Mouse (Mus musculus) heart, embryonic 16.5 days (tissue): ENCODE results near the gene Olfr965. TPM values are rescaled to one million over a fixed set of nuclear protein-coding genes. Genes with fewer than 3 reads are reported as not detected.

Experiments
- ATAC-seq: fragments of 200-750 bp; cut with Nextera tagmentation; replicated peaks from 2 replicates; pipeline ENCODE4 v1.8.0; 2017; ENCODE audit warnings: moderate number of reproducible peaks; ENCODE audit not compliant: insufficient read depth, low FRiP score; ENCODE audit errors: extremely low read depth
- H3K27ac ChIP-seq: fragments of 300-500 bp; sonication (generic); 2 replicates; pipeline ENCODE4 v1.5.1; 2014; ENCODE audit warnings: mild to moderate bottlenecking, low read length, control low read depth, moderate library complexity
- H3K27me3 ChIP-seq: fragments of 300-500 bp; sonication (generic); 2 replicates; pipeline ENCODE4 v1.6.1; 2014; ENCODE audit warnings: low read length, mixed read lengths; ENCODE audit not compliant: control insufficient read depth, insufficient read depth
- H3K36me3 ChIP-seq: fragments of 300-500 bp; sonication (generic); 2 replicates; pipeline ENCODE4 v1.6.1; 2014; ENCODE audit not compliant: control insufficient read depth, insufficient read depth
- H3K4me1 ChIP-seq: fragments of 300-500 bp; sonication (generic); 2 replicates; pipeline ENCODE4 v1.6.1; 2014; ENCODE audit warnings: low read length, mixed read lengths; ENCODE audit not compliant: control insufficient read depth, insufficient read depth
- H3K4me2 ChIP-seq: fragments of 300-500 bp; sonication (generic); 2 replicates; pipeline ENCODE4 v1.6.1; 2014; ENCODE audit warnings: low read depth, mild to moderate bottlenecking, control low read depth, low read length
- H3K4me3 ChIP-seq: fragments of 300-500 bp; sonication (generic); 2 replicates; pipeline ENCODE4 v1.5.1; 2014; ENCODE audit warnings: mild to moderate bottlenecking, control low read depth, low read length
- H3K9ac ChIP-seq: fragments of 300-500 bp; sonication (generic); 2 replicates; pipeline ENCODE4 v1.6.1; 2014; ENCODE audit warnings: low read length, control low read depth
- H3K9me3 ChIP-seq: fragments of 300-500 bp; sonication (generic); replicated peaks from 2 replicates; pipeline ENCODE4 v1.6.1; 2016; ENCODE audit warnings: low read length; ENCODE audit not compliant: control insufficient read depth
- WGBS: fragments of 180-500 bp; shearing (Covaris S2); extraction: QIAGEN DNeasy Blood & Tissue Kit; methylation state at CpG from one replicate; pipeline ENCODE4 v1.1.7; 2014; 5-methylcytosine and 5-hydroxymethylcytosine counted together
- polyA plus RNA-seq: library from polyadenylated mRNA; unstranded; fragments of >200 nt; fragmentation: Nextera tagmentation; extraction: Ambion mirVana; gene quantifications from 2 replicates; pipeline ENCODE4 v1.2.1, GENCODE M21; 2015

Gene Olfr965
- polyA plus RNA-seq, 1 experiment from 2014 or later: not detected

GRCm38 (mm10) chr9:39740741-39741140 lies 29.6 kb downstream of the Olfr965 start:
- no peak overlapping the region for H3K4me3 ChIP-seq
- H3K27me3 ChIP-seq: no peaks in the 10 kb centered on the region
- no peak overlapping the region for H3K4me2 ChIP-seq
- no peak for ATAC-seq
- no peaks in the 10 kb centered on the region for H3K9me3 ChIP-seq
- H3K27ac ChIP-seq: no peak overlapping the region
- 80% methylated on average over 1 of the region's 1 CpGs for WGBS
- no peaks in the 10 kb centered on the region for H3K4me1 ChIP-seq
- no peaks in the 10 kb centered on the region for H3K36me3 ChIP-seq
- H3K9ac ChIP-seq: no peak overlapping the region

DNA sequence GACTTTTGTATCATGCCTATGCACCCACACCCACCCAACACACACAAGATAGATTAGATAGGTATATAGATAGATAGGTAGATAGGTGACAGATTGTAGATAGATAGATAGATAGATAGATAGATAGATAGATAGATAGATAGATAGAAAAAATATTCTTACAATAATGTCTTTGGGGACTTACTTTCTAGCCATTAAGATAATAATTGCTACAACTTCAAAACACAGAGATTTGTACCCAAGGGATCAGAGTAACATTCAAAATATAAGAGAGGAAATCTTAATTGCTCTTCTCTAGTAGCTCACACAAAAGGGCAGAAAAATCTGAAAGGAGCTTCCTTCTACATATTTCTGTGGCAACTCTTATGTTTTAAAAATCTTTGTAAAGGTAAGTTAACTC lies 34.8 kb downstream of the Olfr965 start, which contains the start of gene Olfr967:
Olfr967 (plus strand) TSS at position 301 of the 400 bp plus-strand sequence.
- Histone ChIP-seq H3K36me3 (no peaks in the 10 kb centered on the region), H3K4me3 (no peak within 1 kb of the TSS), H3K27ac (no peak within 1 kb of the TSS), H3K4me1 (no peaks in the 10 kb centered on the region), H3K9me3 (no peaks in the 10 kb centered on the region), H3K9ac (no peak within 1 kb of the TSS), H3K4me2 (no peak within 1 kb of the TSS), H3K27me3 (no peaks in the 10 kb centered on the region)
- no peak for ATAC-seq

DNA sequence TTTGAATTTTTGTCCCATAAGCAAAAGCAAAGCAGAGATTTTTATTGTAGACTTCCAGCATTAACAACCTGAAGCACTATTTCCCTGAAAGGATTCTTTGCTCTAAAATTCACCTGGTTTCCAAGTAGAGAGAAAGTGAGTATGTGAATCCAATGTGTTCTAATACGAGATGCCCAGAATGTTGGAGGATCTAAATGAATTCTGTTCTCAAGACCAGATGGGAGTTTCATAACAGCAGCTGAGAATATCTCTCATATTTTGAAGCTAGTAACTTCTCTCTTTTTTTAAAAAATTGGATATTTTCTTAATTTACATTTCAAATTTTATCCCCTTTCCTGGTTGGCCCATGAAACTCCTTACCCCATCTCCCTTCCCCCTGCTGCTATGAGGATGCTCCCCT lies 35.3 kb downstream of the Olfr965 start:
- no peak for ATAC-seq
- no peak overlapping the region for H3K27ac ChIP-seq
- no peaks in the 10 kb centered on the region for H3K36me3 ChIP-seq
- no peaks in the 10 kb centered on the region for H3K4me1 ChIP-seq
- WGBS: 85% methylated on average over 1 of the region's 1 CpGs
- no peaks in the 10 kb centered on the region for H3K27me3 ChIP-seq
- H3K4me2 ChIP-seq: no peak overlapping the region
- H3K9ac ChIP-seq: no peak overlapping the region
- no peak overlapping the region for H3K4me3 ChIP-seq
- H3K9me3 ChIP-seq: no peaks in the 10 kb centered on the region

Other genes with a start within 250 kb of the Olfr965 start
- not detected in 2 replicates for gene Olfr955, start 239.4 kb upstream of the Olfr965 start, polyA plus RNA-seq
- not detected in 2 replicates for gene Olfr44, start 217.4 kb upstream of the Olfr965 start, polyA plus RNA-seq
- gene Olfr957, start 195.5 kb upstream of the Olfr965 start, polyA plus RNA-seq: not detected in 2 replicates
- gene Olfr958, start 157.3 kb upstream of the Olfr965 start, polyA plus RNA-seq: not detected in 2 replicates
- gene Olfr959, start 135.8 kb upstream of the Olfr965 start, polyA plus RNA-seq: not detected in 2 replicates
- 8.0 and 8.4 TPM in 2 replicates for gene AW551984, start 107.0 kb upstream of the Olfr965 start, polyA plus RNA-seq
- not detected in 2 replicates for gene Olfr148, start 100.7 kb upstream of the Olfr965 start, polyA plus RNA-seq
- gene Olfr960, start 90.0 kb upstream of the Olfr965 start, polyA plus RNA-seq: not detected in 2 replicates
- gene Olfr961, start 66.3 kb upstream of the Olfr965 start, polyA plus RNA-seq: not detected in 2 replicates
- not detected in 2 replicates for gene Olfr963, start 44.1 kb upstream of the Olfr965 start, polyA plus RNA-seq
- not detected in 2 replicates for gene Olfr149, start 4.2 kb upstream of the Olfr965 start, polyA plus RNA-seq
- gene Olfr150, start 19.6 kb downstream of the Olfr965 start, polyA plus RNA-seq: not detected in 2 replicates
- not detected in 2 replicates for gene Olfr967, start 34.9 kb downstream of the Olfr965 start, polyA plus RNA-seq
- gene Olfr968, start 71.9 kb downstream of the Olfr965 start, polyA plus RNA-seq: not detected in 2 replicates
- not detected in 2 replicates for gene Olfr969, start 79.6 kb downstream of the Olfr965 start, polyA plus RNA-seq
- gene Olfr970, start 97.5 kb downstream of the Olfr965 start, polyA plus RNA-seq: not detected in 2 replicates
- gene Olfr971, start 125.5 kb downstream of the Olfr965 start, polyA plus RNA-seq: not detected in 2 replicates
- gene Olfr972, start 155.1 kb downstream of the Olfr965 start, polyA plus RNA-seq: not detected in 2 replicates
- gene Olfr229, start 196.0 kb downstream of the Olfr965 start, polyA plus RNA-seq: not detected in 2 replicates
- gene Olfr974, start 226.1 kb downstream of the Olfr965 start, polyA plus RNA-seq: not detected in 2 replicates
- gene Olfr975, start 240.7 kb downstream of the Olfr965 start, polyA plus RNA-seq: not detected in 2 replicates
- not detected in 2 replicates for gene Olfr976, start 249.8 kb downstream of the Olfr965 start, polyA plus RNA-seq